Mouse (Mus musculus): ENCODE measurements around the gene 1700008O03Rik. TPM values are rescaled to one million over a fixed set of nuclear protein-coding genes. Genes with fewer than 3 reads are reported as not detected.

1700008O03Rik gene
- total RNA-seq, 2 experiments from 2014 or later: 0.25 TPM; not detected in 1

Other genes with a start within 250 kb of the 1700008O03Rik start
- not detected for gene Klk1b16, start 249.1 kb downstream of the 1700008O03Rik start, total RNA-seq (2021)
- gene Klk1b24, start 197.6 kb downstream of the 1700008O03Rik start, total RNA-seq (2021): not detected
- gene Klk1b3, start 187.6 kb downstream of the 1700008O03Rik start, total RNA-seq (2021): not detected
- not detected for gene Klk1b4, start 178.4 kb downstream of the 1700008O03Rik start, total RNA-seq (2021)
- gene Klk1b5, start 169.9 kb downstream of the 1700008O03Rik start, total RNA-seq (2021): not detected
- gene Klk1, start 160.5 kb downstream of the 1700008O03Rik start, total RNA-seq (2021): under 1 TPM in 1 of 2 experiments, not detected in 1; 0.71 TPM
- gene Gm36864, start 149.6 kb downstream of the 1700008O03Rik start, total RNA-seq (2021): not detected
- gene 1700028J19Rik, start 139.1 kb downstream of the 1700008O03Rik start, total RNA-seq (2021): not detected
- 1 to 10 TPM; 4.9 to 5.9 TPM for gene 2410002F23Rik, start 139.1 kb downstream of the 1700008O03Rik start, total RNA-seq (2021)
- not detected for gene Acp4, start 128.4 kb downstream of the 1700008O03Rik start, total RNA-seq (2021)
- gene Gm15517, start 124.4 kb downstream of the 1700008O03Rik start, total RNA-seq (2021): not detected
- gene Clec11a, start 78.9 kb downstream of the 1700008O03Rik start, total RNA-seq (2021): 1 to 10 TPM in 1 of 2 experiments, under 1 TPM in 1; 0.84 to 1.3 TPM
- under 1 TPM; 0.25 to 0.36 TPM for gene Shank1, start 75.6 kb downstream of the 1700008O03Rik start, total RNA-seq (2021)
- 1 to 10 TPM; 3.4 to 4.8 TPM for gene Syt3, start 1.7 kb downstream of the 1700008O03Rik start, total RNA-seq (2021)
- gene Lrrc4b, start 43.2 kb upstream of the 1700008O03Rik start, total RNA-seq (2021): under 1 TPM in 1 of 2 experiments, not detected in 1; 0.12 TPM
- gene Aspdh, start 79.6 kb upstream of the 1700008O03Rik start, total RNA-seq (2021): not detected
- 10 to 100 TPM; 49.8 to 49.9 TPM for gene Josd2, start 82.2 kb upstream of the 1700008O03Rik start, total RNA-seq (2021)
- 10 to 100 TPM; 48.2 to 49.0 TPM for gene Emc10, start 110.7 kb upstream of the 1700008O03Rik start, total RNA-seq (2021)
- 1 to 10 TPM; 3.5 to 5.0 TPM for gene Fam71e1, start 110.8 kb upstream of the 1700008O03Rik start, total RNA-seq (2021)
- 1,000 to 10,000 TPM; 4,330 to 4,768 TPM for gene Mybpc2, start 138.8 kb upstream of the 1700008O03Rik start, total RNA-seq (2021)
- under 1 TPM in 1 of 2 experiments, not detected in 1; 0.14 TPM for gene Spib, start 146.3 kb upstream of the 1700008O03Rik start, total RNA-seq (2021)
- gene Pold1, start 163.0 kb upstream of the 1700008O03Rik start, total RNA-seq (2021): 1 to 10 TPM; 4.6 to 4.8 TPM
- gene Nr1h2, start 168.1 kb upstream of the 1700008O03Rik start, total RNA-seq (2021): 10 to 100 TPM; 42.7 to 45.2 TPM
- gene Napsa, start 186.6 kb upstream of the 1700008O03Rik start, total RNA-seq (2021): under 1 TPM; 0.47 to 0.91 TPM
- 1 to 10 TPM; 3.7 to 5.1 TPM for gene Kcnc3, start 204.8 kb upstream of the 1700008O03Rik start, total RNA-seq (2021)

Measured in gastrocnemius, adult 18-20 months (tissue).